Mouse (Mus musculus) heart, postnatal 14 days (tissue): ENCODE measurements around the gene BC035044. TPM values are rescaled to one million over a fixed set of nuclear protein-coding genes. Genes with fewer than 3 reads are reported as not detected.
"Not testable (repeated sequence)": the region's sequence is repeated elsewhere in the genome, so short reads cannot be mapped to it uniquely, and the experiment has no call there.

Experiments used
- DNase-seq, 2 experiments: peaks; one replicate each; pipeline ENCODE4 v3.0.0; 2021 to 2022
- intact Hi-C: fragments of 180-260 bp; cut with DNase I; formaldehyde crosslinking; loops from one replicate; pipeline ENCODE4 v1.15.1; 2025
- total RNA-seq, 2 experiments: library from RNA; stranded (reverse); gene quantifications; 2 replicates each; pipeline ENCODE4 v1.2.3; 2021

The BC035044 gene
- total RNA-seq, 2 experiments from 2014 or later = 0.45 to 0.93 TPM

DNA sequence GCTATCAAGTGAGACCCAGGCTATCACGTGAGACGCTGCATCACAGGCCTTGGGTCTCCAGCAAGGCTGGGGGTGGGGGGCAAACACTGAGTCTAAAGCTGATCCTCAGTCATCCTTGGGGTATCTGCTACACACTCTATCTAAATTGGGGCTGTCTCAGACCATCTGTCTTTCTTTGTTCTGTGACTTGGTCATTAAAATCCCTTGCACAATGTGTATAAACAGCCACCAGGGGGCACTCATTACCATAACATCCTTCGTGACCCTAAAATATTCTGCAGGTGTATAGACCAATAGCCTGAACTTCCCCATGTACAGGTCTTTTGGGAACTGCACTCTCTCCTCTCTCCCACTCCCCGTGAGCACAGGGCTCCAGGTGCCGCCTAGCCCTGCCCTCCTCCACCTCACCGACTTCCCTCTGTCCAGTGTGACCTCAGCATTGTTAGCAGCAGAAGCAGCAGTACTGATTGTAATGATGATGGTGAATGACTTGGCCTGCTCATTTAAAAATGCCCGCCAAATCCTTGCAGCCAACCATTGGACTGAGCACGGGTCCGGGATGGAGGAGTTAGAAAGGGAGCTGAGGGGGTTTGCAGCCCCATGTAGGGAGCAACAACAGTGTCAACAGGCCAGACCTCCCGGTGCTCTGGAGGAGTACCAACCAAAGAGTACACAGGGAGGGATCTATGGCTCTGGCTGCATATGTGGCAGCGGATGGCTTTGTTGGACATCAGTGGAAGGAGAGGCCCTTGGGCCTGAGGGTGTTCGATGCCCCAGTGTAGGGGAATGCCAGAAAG lies 36.7 kb downstream of the BC035044 start:
- DNase-seq = peak; percentile 71 to 82
- intact Hi-C loops = loop anchor here (1.0 to 10.0 kb wide), 4 partner anchors 241 to 513 kb away; no protein-coding TSS in a partner anchor

- intact Hi-C loops = loop anchor here (5.0 to 10.0 kb wide), 3 partner anchors 242 to 515 kb away; no protein-coding TSS in a partner anchor
- DNase-seq = no peak
Measured at GRCm38 (mm10) chr6:128852766-128853165, 38.2 kb downstream of the BC035044 start.

- no peak for DNase-seq
- intact Hi-C loops = loop anchor here (5.0 to 10.0 kb wide), 3 partner anchors 244 to 516 kb away; no protein-coding TSS in a partner anchor
Measured at GRCm38 (mm10) chr6:128851151-128851550, 39.8 kb downstream of the BC035044 start.

DNA sequence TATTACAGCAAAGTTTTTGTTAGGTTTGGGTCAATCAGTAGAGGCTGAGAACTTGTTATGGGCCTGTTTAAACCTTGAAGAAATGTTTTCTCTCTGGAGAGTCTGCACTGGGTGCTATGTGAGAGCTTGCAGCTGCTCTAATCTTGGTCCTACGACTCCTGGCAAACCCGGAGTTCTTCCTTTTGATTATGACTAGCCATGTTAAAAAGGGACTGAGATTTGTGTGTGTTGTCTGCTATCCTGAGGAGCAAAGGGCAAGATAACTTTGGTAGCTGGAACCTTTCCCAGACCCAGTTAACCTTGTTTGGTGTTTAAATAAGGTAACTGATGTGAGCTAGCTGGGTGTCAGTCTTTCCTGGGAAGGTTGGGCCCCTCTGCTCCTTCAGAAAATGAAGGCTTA lies 40.3 kb downstream of the BC035044 start:
- intact Hi-C loops = loop anchor here (5.0 to 10.0 kb wide), 3 partner anchors 244 to 517 kb away; no protein-coding TSS in a partner anchor
- peak in 1 of 2 experiments; percentile 25 for DNase-seq

- intact Hi-C loops = loop anchor here (5.0 to 10.0 kb wide), 5 partner anchors 245 to 685 kb away; partner anchors contain the start of genes Clec2d and Gabarapl1
- peak; percentile 51 to 55 for DNase-seq
Measured at GRCm38 (mm10) chr6:128849902-128850301, 41.0 kb downstream of the BC035044 start.

DNA sequence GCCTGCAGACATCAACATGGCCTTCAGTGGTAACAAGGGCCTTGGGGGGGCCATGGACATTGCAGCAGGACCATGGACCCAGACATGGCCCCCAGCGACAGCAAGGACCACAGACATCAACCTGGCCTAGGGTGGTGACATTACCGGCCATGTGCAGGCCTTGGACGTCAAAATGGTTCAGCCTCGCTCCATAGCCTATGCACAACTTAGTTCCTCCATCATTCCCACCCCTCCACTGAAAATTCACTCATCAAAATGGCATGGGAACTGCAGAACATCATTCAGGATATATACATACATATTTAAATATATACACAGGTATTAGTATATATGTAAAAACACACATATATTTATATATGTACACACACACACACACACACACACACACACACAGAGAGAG lies 43.5 kb downstream of the BC035044 start:
- DNase-seq = no peak
- intact Hi-C loops = loop anchor here (5.0 to 10.0 kb wide), 2 partner anchors 335 to 687 kb away; partner anchors contain the start of genes Clec2d and Gabarapl1

DNA sequence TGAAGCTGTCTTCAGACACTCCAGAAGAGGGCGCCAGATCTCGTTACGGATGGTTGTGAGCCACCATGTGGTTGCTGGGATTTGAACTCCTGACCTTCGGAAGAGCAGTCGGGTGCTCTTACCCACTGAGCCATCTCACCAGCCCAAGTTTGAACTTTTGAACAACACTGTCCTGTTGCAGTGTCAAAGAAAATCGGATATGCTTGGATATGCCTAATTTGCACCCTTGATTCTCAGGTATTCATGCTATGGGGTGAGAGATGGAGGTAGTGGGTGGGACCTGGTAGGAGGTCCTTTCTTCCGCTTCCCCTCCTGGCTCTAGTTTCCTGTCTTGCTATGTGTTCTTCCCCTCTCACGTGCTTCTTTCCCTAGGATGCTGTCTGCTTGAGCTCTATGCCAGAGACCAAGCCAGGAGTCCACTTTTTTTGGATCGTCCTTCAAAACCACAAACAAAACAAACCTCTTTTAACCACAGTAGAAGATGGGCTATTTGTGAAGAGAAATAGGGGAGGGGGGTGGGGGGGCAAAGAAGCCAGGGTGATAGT lies 44.9 kb downstream of the BC035044 start:
- intact Hi-C loops = loop anchor here (5.0 to 10.0 kb wide), 2 partner anchors 336 to 689 kb away; partner anchors contain the start of genes Clec2d and Gabarapl1

GRCm38 (mm10) chr6:128845319-128845979 lies 45.5 kb downstream of the BC035044 start:
- intact Hi-C loops = loop anchor here (5.0 to 10.0 kb wide), 2 partner anchors 337 to 689 kb away; partner anchors contain the start of genes Clec2d and Gabarapl1
- peak; percentile 89 to 95 for DNase-seq

More for the DNA sequence above, 44.9 kb downstream of the BC035044 start:
- no peak for DNase-seq

DNA sequence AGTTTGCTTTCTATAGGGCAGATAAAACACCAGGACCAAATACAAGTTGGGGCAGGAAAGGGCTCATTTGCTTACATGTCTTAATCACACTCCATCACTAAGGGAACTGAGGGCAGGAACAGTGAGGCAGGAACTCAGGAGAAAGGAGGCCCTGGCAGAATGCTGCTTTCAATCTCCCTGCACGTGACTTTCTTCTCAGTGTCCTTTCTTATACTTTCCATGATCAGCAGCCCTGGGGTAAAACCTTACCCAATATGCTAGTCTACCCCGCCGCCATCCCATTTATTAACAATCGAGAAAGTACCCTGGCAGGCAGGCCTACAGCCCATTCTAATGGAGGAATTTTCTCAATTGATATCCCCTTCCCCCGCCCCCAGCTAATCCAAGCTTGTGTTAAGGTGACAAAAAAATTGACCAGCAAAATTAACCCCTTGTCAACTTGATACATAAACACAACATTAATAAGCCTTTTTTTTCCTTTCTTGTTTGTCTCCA lies 46.3 kb downstream of the BC035044 start:
- intact Hi-C loops = loop anchor here (5.0 to 10.0 kb wide), 2 partner anchors 338 to 690 kb away; partner anchors contain the start of genes Clec2d and Gabarapl1
- DNase-seq = no peak

DNA sequence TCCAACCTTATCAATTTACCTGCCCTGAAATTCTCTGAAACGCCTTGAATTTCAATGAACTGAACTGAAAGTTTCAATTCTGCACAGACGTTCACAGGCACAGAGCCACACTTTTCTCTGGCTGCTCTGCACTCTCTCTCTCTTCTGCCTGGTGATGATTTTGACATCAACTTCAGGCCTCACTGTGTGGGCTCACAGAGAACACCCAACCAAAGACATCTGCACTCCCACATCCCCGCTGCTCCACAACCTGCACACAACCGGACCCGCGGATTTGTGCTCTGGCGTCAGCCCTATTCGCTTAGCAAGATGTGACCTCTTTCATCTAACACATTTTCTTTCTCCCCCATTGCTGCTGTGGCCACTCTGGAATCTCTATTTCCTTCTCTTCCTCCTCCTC lies 46.8 kb downstream of the BC035044 start:
- no peak for DNase-seq

GRCm38 (mm10) chr6:128843479-128843992 lies 47.4 kb downstream of the BC035044 start:
- intact Hi-C loops = loop anchor here (10.0 kb wide), 1 partner anchor 691 kb away; the partner anchor contains the start of gene Gabarapl1
- DNase-seq = peak; percentile 70 to 75

More for the DNA sequence above, 46.8 kb downstream of the BC035044 start:
- intact Hi-C loops = loop anchor here (10.0 kb wide), 1 partner anchor 691 kb away; the partner anchor contains the start of gene Gabarapl1

GRCm38 (mm10) chr6:128842945-128843478 lies 47.9 kb downstream of the BC035044 start:
- intact Hi-C loops = loop anchor here (10.0 kb wide), 1 partner anchor 692 kb away; the partner anchor contains the start of gene Gabarapl1
- peak; percentile 88 to 91 for DNase-seq

GRCm38 (mm10) chr6:128842356-128842944 lies 48.5 kb downstream of the BC035044 start:
- DNase-seq = no peak
- intact Hi-C loops = loop anchor here (10.0 kb wide), 1 partner anchor 692 kb away; the partner anchor contains the start of gene Gabarapl1

GRCm38 (mm10) chr6:128841327-128842089 lies 49.4 kb downstream of the BC035044 start:
- intact Hi-C loops = loop anchor here (2.0 to 10.0 kb wide), 2 partner anchors 103 to 693 kb away; partner anchors contain the start of gene Gabarapl1
- DNase-seq = no peak

- intact Hi-C loops = loop anchor here (2.0 to 10.0 kb wide), 2 partner anchors 104 to 694 kb away; partner anchors contain the start of gene Gabarapl1
- DNase-seq = not testable (repeated sequence)
Measured at GRCm38 (mm10) chr6:128840669-128841068, 50.3 kb downstream of the BC035044 start.

DNA sequence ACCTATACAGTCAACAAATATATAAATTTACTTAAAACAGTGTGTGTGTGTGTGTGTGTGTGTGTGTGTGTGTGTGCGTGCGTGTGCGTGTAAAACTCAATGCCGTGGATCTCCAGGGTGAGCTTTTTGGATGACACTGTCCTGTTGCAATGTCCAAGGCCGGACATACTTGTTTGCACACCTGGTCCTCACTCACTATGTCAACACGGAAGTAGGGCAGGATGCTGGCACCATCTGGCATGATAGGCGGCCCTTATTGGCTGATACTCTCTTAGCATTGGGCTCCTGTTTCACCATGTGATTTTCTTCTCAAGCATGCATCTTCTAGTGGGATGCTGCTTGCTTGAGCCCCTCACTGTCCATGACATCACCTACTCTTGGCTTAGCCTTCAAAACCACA lies 51.0 kb downstream of the BC035044 start:
- intact Hi-C loops = loop anchor here (2.0 to 10.0 kb wide), 3 partner anchors 75 to 695 kb away; partner anchors contain the start of gene Gabarapl1
- no peak for DNase-seq

DNA sequence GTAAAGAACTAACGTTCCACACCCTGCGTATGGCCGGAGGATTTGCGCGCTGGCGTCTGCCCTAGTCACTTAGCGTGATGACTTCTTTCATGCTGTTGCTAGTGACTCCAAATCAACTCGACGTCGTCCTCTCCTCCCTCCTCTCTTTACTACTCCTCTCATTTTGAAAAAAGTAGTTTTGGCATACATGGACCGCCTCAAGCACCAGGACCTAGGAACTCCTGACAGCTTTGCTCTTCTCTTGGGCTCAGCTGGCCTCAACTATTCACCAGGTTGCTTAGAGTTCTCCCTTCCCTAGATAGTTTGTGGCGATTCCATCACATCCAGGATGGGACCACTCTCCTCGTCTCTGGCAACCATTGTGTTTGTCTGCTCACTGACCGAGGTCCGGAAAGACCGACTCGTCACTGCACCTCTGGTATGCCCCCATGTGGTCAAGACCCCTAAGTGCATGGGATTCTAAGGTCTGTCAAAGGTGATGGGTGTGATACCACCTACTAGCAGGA lies 51.6 kb downstream of the BC035044 start:
- intact Hi-C loops = loop anchor here (2.0 kb wide), 1 partner anchor 75 kb away; no protein-coding TSS in a partner anchor
- DNase-seq = peak; percentile 83 to 89
